Mouse (Mus musculus) cortical plate, adult 2 months (tissue): ENCODE measurements around the gene Dclk1.

ENCODE experiments used
- CTCF ChIP-seq: fragments of 200-500 bp; IDR thresholded peaks from 2 replicates; pipeline ENCODE4 v1.5.1; 2011; ENCODE audit warnings: mild to moderate bottlenecking, control low read depth, low read length; ENCODE audit not compliant: insufficient read depth; ENCODE audit errors: extremely low read depth
- POLR2A ChIP-seq: fragments of 200-500 bp; IDR thresholded peaks from 2 replicates; pipeline ENCODE4 v1.6.1; 2011; ENCODE audit warnings: mild to moderate bottlenecking, low read length, control low read depth; ENCODE audit not compliant: insufficient read depth; ENCODE audit errors: extremely low read depth

GRCm38 (mm10) chr3:55336895-55337294 lies 94.7 kb downstream of the Dclk1 start:
- no peak for TF ChIP-seq CTCF
- TF ChIP-seq POLR2A = no peak
